Mouse (Mus musculus) frontal cortex, adult 2 months (tissue): Measurements from ENCODE around the gene Dbndd1. TPM values are rescaled to one million over a fixed set of nuclear protein-coding genes. Genes with fewer than 3 reads are reported as not detected.
"Not testable (repeated sequence)": the region's sequence is repeated elsewhere in the genome, so short reads cannot be mapped to it uniquely, and the experiment has no call there.

ENCODE experiments used
- DNase-seq, 2 experiments: peaks; one replicate each; pipeline ENCODE4 v3.0.0; 2022; ENCODE audit warnings: low spot score in 1 of 2; ENCODE audit errors: extremely low spot score in 1 of 2
- polyA plus RNA-seq: library from polyadenylated mRNA; depleted of rRNA; stranded (reverse); fragments of >200 nt; gene quantifications from 2 replicates; pipeline ENCODE4 v1.2.3, GENCODE M21; 2012; rRNA removed

The Dbndd1 gene
- polyA plus RNA-seq, 1 experiment, result 22.0 TPM

GRCm38 (mm10) chr8:123498963-123499362, 16.3 kb downstream of the Dbndd1 start:
- no peak for DNase-seq

- DNase-seq, result no peak
These were observed 17.6 kb downstream of the Dbndd1 start for GRCm38 (mm10) chr8:123497699-123498098.

DNA sequence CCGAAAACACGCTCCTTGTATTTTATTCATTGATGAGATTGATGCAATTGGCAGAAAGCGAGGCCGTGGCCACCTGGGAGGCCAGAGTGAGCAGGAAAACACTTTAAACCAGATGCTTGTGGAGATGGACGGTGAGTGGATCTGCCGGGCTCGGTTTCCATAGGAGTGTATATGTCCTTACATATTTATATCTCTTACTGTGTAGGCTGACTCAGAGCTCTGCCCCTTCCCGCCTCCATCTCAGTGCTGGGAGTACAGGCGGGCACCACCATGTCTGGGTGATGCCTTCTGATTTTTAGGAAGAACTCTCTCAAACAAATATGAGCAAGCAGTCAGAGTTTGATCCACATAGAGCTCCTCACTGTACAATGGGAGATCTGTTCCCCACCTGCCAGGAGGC, 22.4 kb downstream of the Dbndd1 start:
- no peak for DNase-seq

DNA sequence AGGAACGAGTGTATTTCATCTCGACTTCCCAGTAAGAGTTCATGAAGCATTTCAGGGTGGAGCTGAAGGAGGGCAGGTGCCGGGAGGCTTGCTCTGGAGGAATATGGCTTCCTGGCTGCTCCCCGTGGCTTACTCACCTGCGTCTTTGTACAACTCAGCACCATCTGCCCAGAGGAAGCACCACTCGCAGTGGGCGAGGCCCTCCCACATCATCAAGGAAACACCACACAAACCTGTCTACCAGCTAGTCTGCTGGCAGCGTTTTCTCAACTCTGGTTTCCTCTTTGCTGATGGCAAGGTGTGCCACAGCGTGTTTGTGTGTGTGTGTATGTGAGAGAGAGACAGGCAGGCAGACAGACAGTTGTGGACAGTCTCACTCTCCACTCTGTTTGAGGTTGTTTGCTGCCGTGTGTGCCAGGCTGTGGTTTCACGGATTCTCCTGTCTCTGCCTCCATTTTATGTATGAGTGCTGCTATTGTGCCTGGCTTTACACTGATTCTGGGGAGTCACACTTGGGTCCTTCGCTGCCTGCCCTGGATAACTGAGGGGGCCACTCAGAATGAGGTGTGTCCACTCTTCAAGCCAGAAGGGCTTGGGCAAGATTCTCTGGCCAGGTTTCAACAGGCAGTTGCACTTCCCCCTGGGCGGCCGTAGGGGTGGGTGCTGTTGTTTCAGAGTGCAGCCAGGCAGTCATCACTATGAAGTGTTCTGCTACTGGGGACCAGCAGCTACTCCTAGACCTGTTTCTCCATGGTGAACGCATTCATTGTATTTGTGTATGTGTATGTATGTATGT, 23.8 kb downstream of the Dbndd1 start:
- no peak for DNase-seq

GRCm38 (mm10) chr8:123482627-123483026, 32.6 kb downstream of the Dbndd1 start:
- no peak for DNase-seq

- DNase-seq, result peak in 1 of 2 experiments; percentile 36
These were observed 36.6 kb downstream of the Dbndd1 start for GRCm38 (mm10) chr8:123478456-123479218.

DNA sequence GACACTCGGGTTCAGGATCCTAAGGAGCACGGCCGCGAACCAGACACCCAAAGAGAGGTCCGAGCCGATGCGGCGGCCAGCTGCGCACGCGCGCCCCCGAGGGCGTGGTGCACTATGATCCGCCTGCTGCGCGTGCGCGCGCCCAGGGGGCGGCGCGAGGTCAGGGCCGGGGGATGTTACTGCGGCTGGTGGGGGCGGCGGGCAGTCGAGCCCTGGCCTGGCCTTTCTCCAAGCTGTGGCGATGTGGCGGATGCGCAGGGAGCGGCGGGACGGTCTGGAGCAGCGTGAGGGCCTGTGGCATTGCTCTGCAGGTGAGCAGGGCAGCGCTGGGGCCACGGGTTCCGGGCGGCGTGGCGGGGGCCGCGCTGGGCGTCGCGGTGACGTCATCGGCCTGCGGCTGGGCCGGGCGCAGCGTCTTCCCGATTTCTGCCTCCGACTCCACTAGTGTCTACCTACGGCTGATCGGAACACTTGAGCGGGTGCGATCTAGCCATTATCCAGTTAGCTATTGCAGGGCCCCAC, 37.5 kb downstream of the Dbndd1 start, which contains the start of gene Afg3l1:
Afg3l1 (plus strand) TSS at position 167 of the 522 bp plus-strand sequence.
- peak; percentile 82 to 94 for DNase-seq

- DNase-seq, result peak in 1 of 2 experiments; percentile 33
These were observed 38.1 kb downstream of the Dbndd1 start for GRCm38 (mm10) chr8:123476911-123477736.

- DNase-seq, result not testable (repeated sequence)
These were observed 40.7 kb downstream of the Dbndd1 start for GRCm38 (mm10) chr8:123474549-123474948.

DNA sequence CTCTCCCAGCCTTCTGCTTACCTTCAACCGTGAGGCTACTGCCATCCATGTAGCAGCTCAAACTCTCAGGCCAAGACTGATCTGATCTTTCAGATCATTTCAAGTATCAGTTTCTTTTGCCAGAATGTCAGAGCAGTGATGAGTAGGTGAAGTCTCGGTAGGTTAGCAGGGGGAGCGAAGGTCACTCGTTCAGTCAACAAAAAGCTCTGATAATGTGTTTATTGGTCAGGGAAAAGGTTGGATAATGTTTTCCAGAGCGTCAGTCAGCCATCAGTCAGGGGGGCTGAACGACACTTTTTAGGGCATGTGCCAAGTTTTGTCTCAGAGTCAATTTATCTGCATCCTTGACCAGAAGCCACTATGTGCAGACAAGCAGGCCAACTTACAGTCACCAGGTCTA, 42.3 kb downstream of the Dbndd1 start:
- DNase-seq, result not testable (repeated sequence)

DNA sequence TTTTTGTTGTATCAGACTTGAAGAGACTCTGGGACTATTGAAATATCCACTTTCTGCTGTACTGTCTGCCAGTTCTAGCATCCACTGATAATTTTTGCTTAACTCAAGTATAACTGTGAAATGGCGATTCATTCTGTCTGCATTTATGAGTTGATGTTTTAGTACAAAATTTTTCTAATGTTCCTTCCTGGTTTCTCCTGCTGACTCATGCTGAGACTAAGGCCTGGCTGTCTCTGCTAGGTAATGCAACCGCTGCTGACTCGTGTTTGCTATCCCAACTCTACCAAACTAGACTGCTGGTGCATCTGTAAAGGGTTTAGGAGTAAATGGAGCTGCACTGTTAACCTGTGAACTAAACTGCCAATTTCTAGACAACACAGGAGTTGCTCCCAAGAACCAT, 47.8 kb downstream of the Dbndd1 start:
- DNase-seq, result no peak

DNA sequence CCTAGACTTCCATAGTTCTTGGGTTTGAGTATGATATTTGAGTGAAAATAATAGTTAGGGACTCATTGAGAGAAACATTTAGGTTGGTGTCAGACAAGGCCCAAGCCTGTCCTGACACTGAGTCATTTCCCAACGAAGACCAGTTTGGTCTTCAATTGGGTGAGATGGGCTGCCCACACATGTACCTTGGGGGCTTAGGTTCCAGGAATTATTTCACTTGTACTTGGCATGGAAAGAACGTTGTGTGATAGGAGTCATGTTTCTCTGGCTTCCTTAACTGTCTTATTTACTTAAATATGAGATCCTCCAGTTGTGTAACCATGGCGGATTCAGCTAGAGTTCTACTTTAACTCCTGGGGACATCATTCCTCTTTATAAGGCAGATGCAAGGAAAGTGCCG, 51.6 kb downstream of the Dbndd1 start:
- DNase-seq, result no peak

Other genes starting within 250 kb of the Dbndd1 start
- 3.1 and 4.1 TPM in 2 replicates for gene Fanca, start 196.9 kb downstream of the Dbndd1 start, polyA plus RNA-seq
- 17.4 and 20.8 TPM in 2 replicates for gene Spire2, start 182.8 kb downstream of the Dbndd1 start, polyA plus RNA-seq
- 583 and 605 TPM in 2 replicates for gene Tcf25, start 141.7 kb downstream of the Dbndd1 start, polyA plus RNA-seq
- gene Mc1r, start 108.4 kb downstream of the Dbndd1 start, polyA plus RNA-seq, result 0.04 and 0.06 TPM in 2 replicates
- gene Tubb3, start 104.0 kb downstream of the Dbndd1 start, polyA plus RNA-seq, result 668 and 684 TPM in 2 replicates
- 41.5 and 41.8 TPM in 2 replicates for gene Def8, start 91.9 kb downstream of the Dbndd1 start, polyA plus RNA-seq
- gene Afg3l1, start 37.6 kb downstream of the Dbndd1 start, polyA plus RNA-seq, result 24.3 and 26.3 TPM in 2 replicates
- 42.5 and 43.5 TPM in 2 replicates for gene Gas8, start 3.4 kb upstream of the Dbndd1 start, polyA plus RNA-seq
- gene Rhou, start 138.5 kb upstream of the Dbndd1 start, polyA plus RNA-seq, result 20.6 and 26.2 TPM in 2 replicates